Mouse (Mus musculus): Measurements from ENCODE around the gene Dph5.
"Not testable (repeated sequence)": the region's sequence is repeated elsewhere in the genome, so short reads cannot be mapped to it uniquely, and the experiment has no call there.

Dph5 gene

DNA sequence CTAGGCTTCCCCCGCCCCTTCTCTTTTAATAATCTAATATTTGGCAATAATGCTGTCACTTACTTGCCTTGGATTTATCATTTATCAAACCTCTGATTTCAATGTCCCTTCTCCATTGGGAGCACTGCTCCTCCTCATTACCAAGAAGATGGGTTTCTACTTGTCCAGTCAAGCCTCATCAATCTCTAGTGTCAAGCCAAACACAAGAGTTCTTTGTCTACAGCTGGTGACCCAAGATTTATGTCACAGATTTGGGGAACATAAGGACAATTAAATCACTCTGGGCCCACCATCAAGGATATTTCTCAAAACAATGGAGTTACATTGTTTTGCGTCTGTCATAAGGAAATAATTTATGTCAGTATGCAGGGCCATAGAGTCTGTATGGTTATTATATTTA is 5.5 kb downstream of the Dph5 start:
- DNase-seq (ENCODE audit: low spot score), result peak; percentile 23

DNA sequence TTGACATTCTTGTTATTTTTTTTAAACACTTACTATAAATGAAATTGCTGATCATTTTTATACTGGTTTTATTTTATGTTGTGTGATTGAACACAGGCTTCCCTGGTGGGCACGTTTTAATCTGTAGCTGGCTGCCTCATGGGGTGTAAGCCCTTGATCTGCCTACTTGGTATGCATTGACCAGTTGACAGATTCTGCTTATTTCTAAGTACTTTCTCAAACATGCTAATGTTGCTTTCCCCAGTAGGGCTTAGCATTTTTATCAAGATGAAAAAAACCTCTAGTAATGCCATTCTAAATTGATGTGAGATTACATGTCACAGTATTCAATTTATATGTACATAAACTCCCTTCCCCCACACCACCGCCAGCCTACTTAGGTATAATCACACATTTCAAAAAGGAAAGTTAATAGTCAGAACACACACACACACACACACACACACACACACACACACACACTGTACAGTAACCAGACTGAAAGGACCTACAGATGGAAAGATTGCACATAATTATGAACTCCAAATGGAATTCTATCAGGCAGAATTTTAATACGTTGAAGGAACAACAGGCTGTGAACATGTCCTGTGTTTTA is 10.8 kb downstream of the Dph5 start:
- DNase-seq (ENCODE audit: low spot score), result no peak

DNA sequence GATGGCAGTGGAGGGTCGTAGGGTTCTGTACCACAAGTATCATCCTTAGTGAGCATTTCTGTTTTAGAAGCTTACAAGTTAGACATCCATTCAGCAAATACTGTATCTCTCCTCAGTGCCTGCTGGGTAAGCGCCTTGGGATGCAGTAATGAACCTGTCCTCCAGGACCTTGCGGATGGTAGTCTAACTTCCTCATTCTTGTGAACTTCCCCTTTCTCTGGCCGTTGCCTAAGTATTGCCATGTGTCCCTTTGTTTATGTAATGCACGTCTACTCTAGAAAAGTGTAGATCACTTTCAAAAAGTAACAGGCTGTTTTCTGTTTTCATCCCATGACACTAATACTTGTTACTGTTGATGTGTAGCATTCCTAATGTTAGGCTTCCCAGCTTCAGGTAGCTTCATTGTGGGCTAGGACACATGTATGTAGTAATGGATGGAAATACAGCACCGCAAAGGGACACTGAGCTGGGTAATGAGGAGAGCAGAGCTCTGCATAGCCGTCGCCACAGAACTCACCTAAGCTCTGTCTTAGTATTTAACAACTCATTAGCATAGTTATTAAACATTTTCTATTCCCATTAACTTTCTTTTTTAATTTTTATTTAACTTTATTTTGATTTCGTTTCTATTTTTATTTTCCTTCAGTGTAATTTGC is 14.8 kb downstream of the Dph5 start:
- no peak for DNase-seq (ENCODE audit: low spot score)

GRCm38 (mm10) chr3:115905067-115905466 is 17.4 kb downstream of the Dph5 start:
- no peak for DNase-seq (ENCODE audit: low spot score)

GRCm38 (mm10) chr3:115905567-115905966 is 17.9 kb downstream of the Dph5 start:
- DNase-seq (ENCODE audit: low spot score), result no peak

- DNase-seq (ENCODE audit: low spot score), result not testable (repeated sequence)
These were observed 19.8 kb downstream of the Dph5 start for GRCm38 (mm10) chr3:115907406-115907805.

GRCm38 (mm10) chr3:115924401-115925190 is 37.0 kb downstream of the Dph5 start:
- no peak for DNase-seq (ENCODE audit: low spot score)

DNA sequence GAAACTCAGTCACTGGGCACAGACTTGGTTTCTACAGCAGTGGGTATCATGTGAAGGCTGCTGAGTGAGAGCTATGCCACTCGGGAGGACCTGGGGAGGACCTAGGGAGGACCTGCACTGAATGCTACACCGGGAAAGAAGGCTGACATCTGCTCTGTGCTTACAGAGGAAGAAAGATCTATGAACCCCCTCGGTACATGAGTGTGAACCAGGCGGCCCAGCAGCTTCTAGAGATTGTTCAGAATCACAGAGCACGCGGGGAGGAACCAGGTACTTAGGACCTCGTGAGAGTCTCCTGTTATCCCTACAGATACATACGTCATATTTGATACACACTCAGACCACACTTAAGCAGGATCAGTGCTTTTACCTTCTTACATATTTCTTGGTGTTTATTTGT is 38.9 kb downstream of the Dph5 start:
- no peak for DNase-seq (ENCODE audit: low spot score)

DNA sequence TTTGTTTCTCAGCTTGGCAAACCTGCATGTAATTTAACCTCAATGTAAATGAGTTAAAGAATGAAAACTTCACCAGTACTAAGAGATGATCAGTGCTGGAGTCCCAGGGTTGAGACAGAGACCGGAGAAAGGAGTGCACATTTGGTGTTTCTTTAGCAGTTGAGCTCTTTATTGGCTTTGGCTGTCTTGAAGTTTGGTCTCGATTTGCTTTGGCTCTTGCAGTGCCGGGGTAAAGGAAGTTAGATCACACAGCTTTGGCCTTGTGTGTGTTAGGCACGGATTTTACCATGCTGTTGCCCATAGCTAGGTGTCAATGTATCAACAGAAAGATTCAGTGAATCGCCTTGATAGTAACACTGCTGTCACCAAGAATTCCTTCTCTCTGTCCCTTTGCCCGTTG is 44.1 kb downstream of the Dph5 start:
- DNase-seq (ENCODE audit: low spot score), result no peak

DNA sequence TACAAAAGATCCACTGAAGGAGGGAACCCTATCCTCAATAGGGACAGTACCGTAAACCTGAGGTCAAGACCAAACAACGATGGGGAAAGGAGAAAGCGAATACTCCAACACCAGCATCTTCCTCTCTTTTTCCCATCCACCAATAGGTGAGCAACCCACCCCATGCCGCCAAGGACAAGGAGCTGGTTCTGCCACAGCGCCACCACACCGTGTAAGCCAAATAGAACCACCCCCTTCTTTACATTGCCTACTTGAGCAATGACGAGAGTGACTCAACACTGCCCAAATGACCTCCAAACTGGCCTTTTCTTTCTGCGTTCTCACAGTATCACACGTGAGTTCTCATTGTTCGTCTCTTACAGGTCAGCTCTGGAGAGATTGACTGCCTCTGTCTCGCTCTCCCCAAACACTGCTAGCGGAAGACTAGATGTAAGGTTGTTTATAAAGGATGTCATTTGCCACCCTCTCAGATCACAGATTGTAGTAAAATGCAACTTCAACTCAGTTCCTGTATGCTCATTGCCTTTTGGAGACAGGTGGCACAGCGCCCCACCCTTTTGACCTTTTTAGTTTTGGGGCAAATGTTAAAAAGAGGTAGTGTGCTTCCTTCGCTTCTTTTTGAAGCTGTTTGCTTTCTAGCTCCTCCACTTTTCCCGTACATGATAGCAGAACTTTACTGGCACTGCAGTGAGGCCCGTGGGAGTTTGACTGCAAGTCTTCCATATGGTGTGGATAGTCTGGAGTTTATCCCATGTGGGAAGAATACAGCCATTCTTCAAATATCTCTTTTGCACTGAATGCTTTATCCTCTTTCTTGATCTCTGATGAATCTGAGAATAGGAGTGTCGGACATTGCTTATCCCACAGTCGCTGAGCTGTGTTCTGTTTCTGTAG is 45.9 kb downstream of the Dph5 start:
- DNase-seq (ENCODE audit: low spot score), result no peak

DNA sequence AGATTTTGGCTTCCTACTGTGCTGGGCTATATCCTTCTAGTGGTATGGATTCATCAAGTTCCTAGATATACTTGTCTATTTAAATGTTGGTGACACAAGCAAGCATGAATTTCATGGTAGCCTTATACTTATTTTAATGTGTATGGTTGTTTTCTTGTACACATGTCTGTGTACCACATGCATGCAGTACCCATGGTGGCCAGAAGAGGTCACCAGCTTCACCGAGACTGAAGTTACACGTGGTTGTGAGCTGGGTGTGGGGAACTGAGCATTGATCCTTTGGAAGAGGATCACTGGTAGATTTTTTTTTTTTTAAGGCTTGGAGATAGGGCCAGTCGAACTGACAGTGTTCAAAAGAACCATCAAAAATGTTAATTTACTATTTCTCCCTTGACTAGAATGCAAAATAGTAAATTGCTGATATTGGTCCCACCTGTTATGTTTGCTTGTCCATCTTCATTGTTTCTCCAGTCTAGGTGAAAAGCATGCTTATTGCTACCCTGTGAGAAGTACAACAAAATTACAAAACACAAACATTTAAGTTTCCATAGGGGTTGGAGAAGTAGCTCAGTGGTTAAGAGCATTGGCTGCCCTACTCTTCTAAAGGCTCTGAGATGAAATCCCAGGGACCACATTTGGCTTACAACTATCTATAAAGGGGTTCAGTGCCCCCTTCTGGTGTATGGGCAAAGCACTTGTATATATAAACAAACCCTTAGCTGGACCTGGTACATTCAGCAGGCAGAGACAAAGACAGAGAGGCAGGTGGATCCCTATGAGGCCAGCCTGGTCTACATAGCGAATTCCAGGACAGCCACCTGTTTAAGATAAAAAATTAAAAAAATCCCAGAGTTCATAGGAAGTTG is 49.3 kb downstream of the Dph5 start:
- peak; percentile 65 for DNase-seq (ENCODE audit: low spot score)

GRCm38 (mm10) chr3:115937807-115938206 is 50.2 kb downstream of the Dph5 start:
- no peak for DNase-seq (ENCODE audit: low spot score)

DNA sequence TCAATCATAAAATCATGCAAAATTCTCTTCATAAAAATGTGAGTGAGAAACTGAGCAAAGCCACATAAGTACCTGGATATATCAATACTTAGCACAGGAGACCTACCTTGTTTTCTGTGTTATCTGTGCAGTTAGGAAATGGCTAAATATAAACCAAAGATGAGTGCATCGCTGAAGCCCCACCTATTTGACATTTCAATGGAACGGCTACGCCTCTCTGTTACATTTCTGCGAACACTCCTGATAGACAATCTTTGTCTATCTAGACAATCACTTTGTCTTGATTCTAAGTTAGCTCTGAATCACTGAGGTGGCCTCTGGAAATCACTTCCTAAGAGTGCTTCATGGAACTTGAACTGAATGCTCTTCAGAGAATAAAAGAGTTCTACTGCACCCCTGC is 52.9 kb downstream of the Dph5 start:
- no peak for DNase-seq (ENCODE audit: low spot score)

DNA sequence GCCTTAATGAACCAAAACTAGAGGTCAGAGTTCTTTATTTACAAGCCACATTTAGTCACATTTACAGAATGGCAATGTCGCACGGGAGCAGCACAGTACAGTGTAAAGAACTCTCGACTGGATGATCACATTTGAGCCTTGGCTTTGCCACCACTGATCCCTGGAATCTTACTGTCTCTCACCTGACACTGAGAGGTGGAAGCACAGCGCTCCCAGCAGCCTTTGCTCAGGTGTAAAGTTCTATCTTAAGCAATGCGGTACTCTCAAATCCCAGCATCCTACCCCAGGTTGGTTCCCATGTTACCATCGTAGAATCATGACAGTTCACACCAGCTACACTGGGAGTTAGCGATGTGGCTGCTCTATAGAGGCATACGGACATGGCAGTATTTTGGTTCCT is 53.8 kb downstream of the Dph5 start:
- DNase-seq (ENCODE audit: low spot score), result no peak

DNA sequence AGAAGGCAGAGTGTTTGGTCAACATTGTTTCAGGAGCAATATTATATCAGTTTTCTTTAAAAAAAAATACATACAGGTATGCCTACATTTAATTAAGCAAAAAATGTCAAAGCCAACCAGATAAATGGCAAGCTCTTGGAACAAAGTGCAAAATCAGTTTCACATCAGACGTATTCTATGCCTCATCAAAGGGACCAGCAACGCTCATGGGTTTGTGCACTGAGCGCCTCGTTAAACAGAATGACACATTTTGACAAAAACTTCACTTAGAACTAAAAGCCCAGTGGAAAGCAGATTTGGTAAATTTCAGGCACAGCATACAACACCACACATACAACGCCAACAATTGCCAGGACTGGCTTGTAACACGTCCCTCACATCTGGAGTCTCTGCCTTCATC is 56.7 kb downstream of the Dph5 start:
- no peak for DNase-seq (ENCODE audit: low spot score)

- no peak for DNase-seq (ENCODE audit: low spot score)
These were observed 58.6 kb downstream of the Dph5 start for GRCm38 (mm10) chr3:115946272-115946671.

- no peak for DNase-seq (ENCODE audit: low spot score)
These were observed 61.7 kb downstream of the Dph5 start for GRCm38 (mm10) chr3:115949220-115949920.

GRCm38 (mm10) chr3:115949921-115950877 is 62.6 kb downstream of the Dph5 start:
- DNase-seq (ENCODE audit: low spot score), result no peak

GRCm38 (mm10) chr3:115951221-115951620 is 63.6 kb downstream of the Dph5 start:
- no peak for DNase-seq (ENCODE audit: low spot score)

GRCm38 (mm10) chr3:115952356-115952755 is 64.7 kb downstream of the Dph5 start:
- DNase-seq (ENCODE audit: low spot score), result no peak
